Mouse (Mus musculus) NIH3T3 (cell line): ENCODE measurements around the gene Gm28042.

Experiments used
- DNase-seq: peaks from one replicate; pipeline ENCODE4 v3.0.0-alpha.2; 2012; ENCODE audit warnings: low read depth

The Gm28042 gene

GRCm38 (mm10) chr2:120026984-120027949, at the start of gene Gm28042, which contains the start of gene Jmjd7:
Gm28042 (plus strand) TSS chr2:120027493.
Jmjd7 (plus strand) TSS chr2:120027483.
- DNase-seq: peak; percentile 95

GRCm38 (mm10) chr2:119980343-119980986, 46.8 kb upstream of the Gm28042 start:
- DNase-seq: no peak

- peak; percentile 7 for DNase-seq
Measured at GRCm38 (mm10) chr2:119981631-119982030, 45.7 kb upstream of the Gm28042 start.

GRCm38 (mm10) chr2:119985871-119986270, 41.4 kb upstream of the Gm28042 start:
- DNase-seq: no peak

GRCm38 (mm10) chr2:119986369-119986768, 40.9 kb upstream of the Gm28042 start:
- no peak for DNase-seq

- DNase-seq: no peak
Measured at GRCm38 (mm10) chr2:119987441-119987840, 39.9 kb upstream of the Gm28042 start.

GRCm38 (mm10) chr2:119988952-119989351, 38.3 kb upstream of the Gm28042 start:
- DNase-seq: no peak

- no peak for DNase-seq
Measured at GRCm38 (mm10) chr2:119990881-119991280, 36.4 kb upstream of the Gm28042 start.

GRCm38 (mm10) chr2:119992349-119992748, 34.9 kb upstream of the Gm28042 start:
- no peak for DNase-seq

- DNase-seq: peak; percentile 16
Measured at GRCm38 (mm10) chr2:119993515-119993914, 33.8 kb upstream of the Gm28042 start.

- DNase-seq: no peak
Measured at GRCm38 (mm10) chr2:119994839-119995238, 32.5 kb upstream of the Gm28042 start.

- peak; percentile 69 for DNase-seq
Measured at GRCm38 (mm10) chr2:119995391-119996281, 31.7 kb upstream of the Gm28042 start.

- no peak for DNase-seq
Measured at GRCm38 (mm10) chr2:119997354-119997753, 29.9 kb upstream of the Gm28042 start.

GRCm38 (mm10) chr2:119999731-120000130, 27.6 kb upstream of the Gm28042 start:
- no peak for DNase-seq

GRCm38 (mm10) chr2:120000882-120001584, 26.3 kb upstream of the Gm28042 start:
- DNase-seq: no peak

GRCm38 (mm10) chr2:120001956-120002355, 25.3 kb upstream of the Gm28042 start:
- DNase-seq: no peak

- no peak for DNase-seq
Measured at GRCm38 (mm10) chr2:120003970-120004369, 23.3 kb upstream of the Gm28042 start.

GRCm38 (mm10) chr2:120006696-120007095, 20.6 kb upstream of the Gm28042 start:
- DNase-seq: no peak

- peak; percentile 28 for DNase-seq
Measured at GRCm38 (mm10) chr2:120007680-120008210, 19.5 kb upstream of the Gm28042 start.

- no peak for DNase-seq
Measured at GRCm38 (mm10) chr2:120008672-120009071, 18.6 kb upstream of the Gm28042 start.
